Mouse (Mus musculus): ENCODE data around the gene Rbmx2. TPM values are rescaled to one million over a fixed set of nuclear protein-coding genes. Genes with fewer than 3 reads are reported as not detected.

Rbmx2 gene
- total RNA-seq (2021) = 1 to 10 TPM; 2.0 to 4.3 TPM
- 0.13 and 0.39 TPM in 2 replicates for polyA plus RNA-seq (2012; rRNA removed)
- long read RNA-seq, partial matches to known transcripts = 1 of 5 reads
- long read RNA-seq, other reads (novel, unspliced or antisense) = 1 of 5 reads

DNA sequence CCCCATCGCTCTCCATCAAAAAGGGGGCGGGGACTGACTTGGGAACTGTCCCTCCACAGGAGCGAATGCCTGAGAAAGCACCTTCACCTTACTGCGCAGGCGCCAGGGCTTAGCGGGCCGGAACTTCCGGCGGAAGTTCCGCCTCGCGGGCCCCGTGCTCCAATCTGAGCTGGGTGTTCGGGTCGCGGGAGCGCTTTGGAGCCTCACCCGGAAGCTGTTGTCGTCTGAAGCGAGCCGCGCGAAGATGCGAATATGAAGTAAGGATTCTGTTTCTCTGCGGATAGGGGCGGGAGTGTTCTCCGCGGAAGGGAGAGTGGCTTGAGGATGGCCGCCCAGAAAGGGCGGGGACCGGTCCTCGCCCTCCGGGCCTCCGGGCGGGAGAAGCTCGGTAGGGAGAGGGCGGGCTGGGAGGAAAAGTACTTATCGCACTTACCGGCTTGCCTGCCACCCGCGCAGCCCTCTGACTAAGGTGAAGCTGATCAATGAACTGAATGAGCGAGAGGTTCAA lies at the start of gene Rbmx2:
Gene Rbmx2, plus strand, starts transcription at position 141 of the 508 bp plus-strand sequence.
- peak; percentile 92 for DNase-seq

DNA sequence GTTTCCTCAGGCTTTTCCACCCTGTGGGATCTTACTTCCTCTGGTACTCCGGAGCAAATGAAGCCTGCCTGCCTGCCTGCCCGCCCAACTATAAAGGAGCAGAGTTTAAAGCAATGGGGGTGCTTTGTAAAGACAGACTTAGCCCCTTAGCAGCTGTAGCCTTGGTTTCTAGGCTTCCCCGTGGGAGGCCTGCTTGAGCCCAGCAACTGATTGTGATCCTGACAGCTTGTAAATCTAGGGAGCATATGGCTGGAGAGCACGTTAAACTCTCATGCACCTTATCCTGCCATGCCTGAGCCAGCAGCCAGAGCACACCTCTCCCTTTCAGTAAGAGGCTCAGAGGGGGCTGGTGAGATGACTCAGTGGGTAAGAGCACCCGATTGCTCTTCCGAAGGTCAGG lies 28.0 kb upstream of the Rbmx2 start:
- no peak for DNase-seq

DNA sequence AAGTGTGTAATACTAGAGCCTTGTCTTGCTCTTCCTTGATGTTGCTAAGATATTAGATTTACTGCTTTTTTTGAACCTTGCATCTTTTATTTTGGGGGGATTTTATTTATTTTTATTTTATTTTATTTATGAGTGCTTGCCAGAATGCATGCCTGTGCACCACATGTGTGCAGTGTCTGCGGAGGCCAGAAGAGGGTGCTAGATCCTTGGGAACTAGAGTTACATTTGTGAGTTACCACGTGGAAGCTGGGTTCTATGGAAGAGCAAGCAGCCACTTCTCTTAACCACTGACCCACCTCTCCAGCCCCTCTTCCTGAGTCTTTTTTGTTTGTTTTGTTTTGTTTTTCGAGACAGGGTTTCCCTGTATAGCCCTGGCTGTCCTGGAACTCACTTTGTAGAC lies 25.2 kb upstream of the Rbmx2 start:
- DNase-seq = no peak

DNA sequence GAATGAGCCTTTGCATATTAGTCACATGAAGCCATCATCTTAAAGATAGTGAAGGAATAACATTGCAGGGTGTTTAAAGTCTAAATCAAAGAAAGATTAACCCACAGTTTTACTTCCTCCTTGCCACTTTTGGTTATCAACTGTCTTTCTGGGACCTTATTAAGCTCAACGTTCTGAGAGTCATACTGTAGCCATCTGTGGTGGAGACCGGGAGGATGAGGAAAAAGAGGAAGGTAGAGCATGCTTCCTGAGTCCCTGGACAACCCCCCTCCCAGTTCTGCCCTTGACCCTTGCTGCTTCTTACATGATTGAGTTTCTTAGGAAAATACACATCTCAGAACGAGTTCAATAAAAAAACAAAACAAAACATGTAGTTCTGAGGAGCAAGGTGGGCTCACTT lies 23.1 kb upstream of the Rbmx2 start:
- DNase-seq = no peak

DNA sequence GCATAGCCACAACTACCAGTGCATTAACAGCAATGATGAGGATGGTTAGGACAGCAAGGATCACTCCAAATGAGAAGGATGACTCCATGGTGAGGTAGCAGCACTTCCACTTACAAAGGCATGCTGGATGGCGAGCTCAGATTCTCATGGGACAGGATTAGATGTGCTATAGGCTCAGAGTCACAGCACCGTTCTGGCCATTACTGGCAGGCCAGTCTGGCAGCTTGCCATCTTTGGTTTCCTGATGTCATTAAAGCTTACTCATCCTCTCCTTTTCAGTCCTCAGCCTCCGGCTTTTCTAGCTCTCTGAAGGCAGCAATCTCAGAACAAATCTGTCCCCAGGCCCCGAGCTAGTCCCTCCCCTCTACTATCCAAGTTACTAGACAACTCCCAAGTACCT lies 20.6 kb upstream of the Rbmx2 start, which contains the start of gene Gpr119:
Gene Gpr119, minus strand, starts transcription at position 308 of the 400 bp plus-strand sequence.
- DNase-seq = peak; percentile 78

DNA sequence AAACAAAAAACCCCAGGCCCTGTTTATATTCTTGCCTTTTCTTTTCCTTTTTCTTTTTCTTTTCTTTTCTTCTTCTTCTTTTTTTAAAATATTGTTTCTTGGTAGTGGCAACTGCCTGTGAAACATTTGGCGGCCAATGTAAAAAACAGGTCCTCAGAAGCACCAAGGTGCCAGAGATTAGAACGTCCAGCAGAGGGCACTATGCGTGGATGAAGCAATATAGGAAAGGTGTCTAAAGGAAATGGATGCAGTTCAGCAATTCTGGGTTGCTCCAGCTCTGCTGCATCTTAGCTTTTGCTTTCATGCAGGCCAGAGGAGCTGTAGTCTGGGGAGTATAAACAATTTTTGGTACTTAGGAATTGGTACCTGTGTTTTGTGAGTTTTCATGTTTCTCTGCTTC lies 11.4 kb upstream of the Rbmx2 start:
- DNase-seq = peak; percentile 20

DNA sequence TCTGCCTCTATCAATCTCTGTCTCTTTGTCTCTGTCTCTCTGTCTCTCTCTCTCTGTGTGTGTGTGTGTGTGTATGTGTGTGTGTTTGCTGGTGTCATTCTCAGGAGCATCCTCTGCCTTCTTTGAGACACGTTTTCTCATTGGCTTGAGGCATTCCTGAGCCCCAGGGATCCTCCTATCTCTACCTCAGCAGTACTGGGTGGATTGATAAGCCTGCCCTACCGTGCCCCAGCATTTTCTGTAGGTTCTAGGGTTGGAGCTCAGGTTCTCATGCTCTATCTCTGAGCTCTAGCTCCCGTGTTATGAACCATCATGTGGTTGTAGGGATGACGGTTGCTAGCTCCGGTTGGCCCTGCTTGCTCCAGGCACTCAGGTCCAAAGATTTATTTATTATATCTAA lies 10.9 kb upstream of the Rbmx2 start:
- DNase-seq = no peak

DNA sequence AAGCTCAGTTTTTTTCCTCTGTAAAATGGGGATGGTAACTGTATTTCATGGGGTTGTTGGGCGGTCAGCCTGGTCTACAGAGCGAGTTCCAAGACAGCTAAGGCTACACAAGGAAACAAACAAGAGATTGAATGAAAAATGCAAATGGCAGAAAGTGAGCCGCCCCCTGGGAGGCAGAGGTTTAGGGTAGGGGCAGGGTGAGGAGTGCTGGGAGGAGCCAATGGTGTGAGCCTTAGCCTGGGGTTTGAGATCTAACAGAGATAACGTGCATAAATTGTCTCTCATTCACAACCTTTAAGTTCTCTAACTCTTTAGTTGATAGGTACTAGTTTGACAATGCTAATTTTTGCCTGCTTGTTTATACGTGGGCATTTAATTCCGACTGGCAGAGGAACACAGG lies 344 bp upstream of the Rbmx2 start:
- no peak for DNase-seq

DNA sequence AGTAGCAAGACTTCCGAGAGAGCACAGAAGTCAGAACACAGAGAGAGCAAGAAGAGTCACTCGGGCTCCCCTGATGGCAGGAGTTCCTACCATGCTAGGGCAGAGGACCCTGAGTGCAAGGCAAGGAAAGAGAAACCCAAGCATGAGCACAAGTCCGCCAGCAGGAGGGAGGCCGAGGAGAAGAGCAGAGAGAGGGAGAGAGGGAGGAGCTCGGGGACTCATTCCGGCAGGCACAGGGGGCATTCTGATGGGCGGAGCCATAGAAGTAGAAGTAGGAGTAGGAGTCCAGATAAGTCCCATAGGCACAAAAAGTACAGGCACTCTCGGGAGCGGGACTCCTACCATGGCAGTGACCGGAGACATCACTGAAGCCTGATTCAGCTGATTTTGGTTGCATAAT lies 14.9 kb downstream of the Rbmx2 start:
- DNase-seq = no peak

DNA sequence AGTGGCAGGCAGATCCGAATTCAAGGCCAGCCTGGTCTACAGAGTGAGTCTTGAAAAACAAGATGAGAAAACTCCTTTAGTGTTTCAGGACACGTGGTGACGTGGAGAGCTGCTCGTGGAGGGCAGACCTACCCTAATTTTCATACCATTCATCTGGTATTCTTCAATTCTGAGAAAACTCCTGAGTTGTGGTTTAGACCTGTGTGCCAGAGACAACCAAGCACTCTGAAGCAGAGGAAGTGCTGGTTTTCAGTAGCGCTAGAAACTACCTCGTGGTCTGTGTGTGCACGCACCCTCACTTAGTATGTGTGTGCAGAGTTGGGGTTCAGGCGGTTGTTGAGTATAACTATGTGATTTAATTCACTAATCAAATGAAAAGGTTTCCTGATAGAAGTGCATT lies 18.0 kb downstream of the Rbmx2 start:
- DNase-seq = no peak

DNA sequence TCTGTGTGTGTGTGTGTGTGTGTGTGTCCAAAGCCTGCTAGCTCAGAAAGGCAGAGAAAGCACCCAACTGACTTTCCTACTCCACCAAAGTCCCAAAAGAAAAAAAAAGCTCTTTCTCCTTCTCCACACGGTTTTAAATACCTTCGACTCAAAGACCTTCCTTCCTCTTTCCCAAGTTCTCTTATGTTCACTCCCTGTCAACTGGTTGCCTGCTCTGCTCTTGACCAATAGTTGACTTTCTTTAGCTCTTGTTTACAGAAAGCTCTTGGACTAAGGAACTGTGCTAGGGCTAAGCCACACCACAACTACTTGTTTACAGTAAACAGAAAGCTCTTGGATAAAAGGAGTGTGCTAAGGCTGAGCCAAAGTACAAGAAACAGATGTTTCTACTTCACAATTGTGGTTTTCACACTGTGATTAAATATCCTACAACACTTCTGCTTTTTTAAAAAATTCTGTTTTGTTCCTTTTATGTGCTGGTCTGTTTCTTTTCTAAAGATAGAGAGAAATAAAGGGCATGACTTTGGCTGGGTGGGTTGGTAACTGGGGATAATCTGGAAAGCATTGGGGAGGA lies 60.0 kb downstream of the Rbmx2 start:
- DNase-seq = no peak

Other genes starting within 250 kb of the Rbmx2 start
- 10 to 100 TPM in 1 of 2 experiments, 1 to 10 TPM in 1; 8.2 to 19.1 TPM for gene Elf4, start 231.9 kb upstream of the Rbmx2 start, total RNA-seq (2021)
- 8.1 and 13.5 TPM in 2 replicates for gene Elf4, start 231.9 kb upstream of the Rbmx2 start, polyA plus RNA-seq (2012; rRNA removed)
- gene Aifm1, start 181.4 kb upstream of the Rbmx2 start, total RNA-seq (2021) = 100 to 1,000 TPM; 164 to 181 TPM
- 9.9 and 14.4 TPM in 2 replicates for gene Aifm1, start 181.4 kb upstream of the Rbmx2 start, polyA plus RNA-seq (2012; rRNA removed)
- gene Rab33a, start 175.7 kb upstream of the Rbmx2 start, total RNA-seq (2021) = 10 to 100 TPM in 1 of 2 experiments, 1 to 10 TPM in 1; 9.4 to 49.1 TPM
- 13.7 and 16.8 TPM in 2 replicates for gene Rab33a, start 175.7 kb upstream of the Rbmx2 start, polyA plus RNA-seq (2012; rRNA removed)
- gene Zfp280c, start 100.5 kb upstream of the Rbmx2 start, total RNA-seq (2021) = 10 to 100 TPM in 1 of 2 experiments, 1 to 10 TPM in 1; 9.8 to 11.8 TPM
- gene Zfp280c, start 100.5 kb upstream of the Rbmx2 start, polyA plus RNA-seq (2012; rRNA removed) = 0.65 and 0.76 TPM in 2 replicates
- 10 to 100 TPM in 1 of 2 experiments, 1 to 10 TPM in 1; 8.3 to 15.0 TPM for gene Slc25a14, start 71.6 kb upstream of the Rbmx2 start, total RNA-seq (2021)
- 1.4 and 1.8 TPM in 2 replicates for gene Slc25a14, start 71.6 kb upstream of the Rbmx2 start, polyA plus RNA-seq (2012; rRNA removed)
- under 1 TPM in 1 of 2 experiments, not detected in 1; 0.12 TPM for gene Gpr119, start 20.5 kb upstream of the Rbmx2 start, total RNA-seq (2021)
- 0.09 TPM in 1 of 2 replicates, not detected in the other for gene Gpr119, start 20.5 kb upstream of the Rbmx2 start, polyA plus RNA-seq (2012; rRNA removed)
- gene Gm595, start 182.7 kb downstream of the Rbmx2 start, total RNA-seq (2021) = not detected
- not detected in 2 replicates for gene Gm595, start 182.7 kb downstream of the Rbmx2 start, polyA plus RNA-seq (2012; rRNA removed)

All from adrenal gland, adult 2 months (tissue).